Mouse (Mus musculus): ENCODE results near the gene 5730596B20Rik. TPM values are rescaled to one million over a fixed set of nuclear protein-coding genes. Genes with fewer than 3 reads are reported as not detected.

Gene 5730596B20Rik
- polyA plus RNA-seq, 1 experiment from 2014 or later, result not detected

DNA sequence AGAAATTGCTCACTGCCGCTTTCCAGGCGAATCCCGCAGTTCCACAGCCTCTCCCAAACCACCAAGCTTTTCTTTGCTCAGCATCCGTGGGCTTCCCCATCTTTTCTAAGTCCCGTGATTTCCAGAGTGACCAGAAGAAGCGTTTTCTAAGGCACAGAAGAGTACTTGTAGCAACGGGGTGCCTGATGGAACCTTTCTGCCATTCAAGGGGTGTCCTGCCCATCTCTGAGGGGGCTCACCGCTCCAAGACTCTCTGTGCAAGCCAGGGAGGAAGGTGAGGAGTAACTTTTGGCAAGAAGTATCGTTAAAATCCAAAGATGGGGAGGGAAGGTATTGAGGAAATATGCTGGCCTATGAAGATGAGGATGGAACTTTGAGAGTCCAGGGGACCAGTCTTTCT lies 508 bp downstream of the 5730596B20Rik start:
- Histone ChIP-seq H3K4me2 (ENCODE audit: low read depth, low read length, severe bottlenecking) (no peak overlapping the region), H3K36me3 (ENCODE audit: control insufficient read depth, insufficient read depth, low read length) (no peaks in the 10 kb centered on the region), H3K9ac (ENCODE audit: low read length) (no peak overlapping the region), H3K4me1 (replicated peaks; ENCODE audit: control insufficient read depth, insufficient read depth, low read length) (no peaks in the 10 kb centered on the region), H3K27ac (ENCODE audit: low read depth, low read length) (no peak overlapping the region), H3K9me3 (ENCODE audit: control insufficient read depth, low read length) (no peaks in the 10 kb centered on the region), H3K4me3 (ENCODE audit: low read depth, low read length) (no peak overlapping the region), H3K27me3 (ENCODE audit: control insufficient read depth, insufficient read depth, low read length) (peaks cover 98% of the 10 kb centered on the region)
- WGBS, result 1% methylated on average over 9 of the region's 9 CpGs
- peak; percentile 53 for DNase-seq (ENCODE audit: low spot score)
- no peak for ATAC-seq (replicated peaks; ENCODE audit: low FRiP score)

DNA sequence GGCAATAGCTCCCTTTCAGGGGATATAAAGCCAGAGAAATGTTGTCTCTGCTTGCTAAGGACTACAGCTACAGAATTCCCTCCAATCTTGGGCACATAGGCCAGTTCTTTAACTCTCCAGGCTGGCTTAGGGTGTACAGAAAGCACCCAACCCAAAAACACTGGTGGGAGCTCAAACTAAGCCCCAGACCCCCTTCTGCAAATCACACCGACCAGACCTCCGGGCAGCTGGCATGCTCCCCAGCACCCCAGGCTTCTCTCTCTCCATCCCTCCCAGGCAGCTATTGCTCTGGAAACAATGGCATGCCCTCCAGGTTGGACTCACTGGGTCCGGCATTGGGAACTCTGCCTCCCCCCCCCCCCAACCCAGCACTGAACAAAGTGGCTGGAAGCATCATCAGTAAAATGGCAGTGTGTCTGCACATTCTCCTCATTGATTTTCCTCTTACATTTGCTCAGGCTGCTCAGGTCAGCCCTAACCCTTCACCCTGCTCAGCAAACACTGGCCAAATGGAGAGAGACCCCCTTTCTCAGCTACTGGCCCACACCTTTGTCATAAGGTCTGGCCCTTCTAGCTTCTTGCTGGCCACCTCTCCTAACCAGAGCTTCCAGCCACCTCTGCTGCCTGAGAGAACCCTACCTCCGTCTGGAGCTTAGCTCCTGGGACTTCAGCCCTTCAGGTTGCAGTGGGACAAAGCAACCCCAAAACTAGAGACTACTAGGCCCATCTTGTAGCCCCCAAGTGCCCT lies 1.8 kb downstream of the 5730596B20Rik start:
- no peak overlapping the region for H3K9ac ChIP-seq (ENCODE audit: low read length)
- no peak overlapping the region for H3K27ac ChIP-seq (ENCODE audit: low read depth, low read length)
- no peak overlapping the region for H3K4me2 ChIP-seq (ENCODE audit: low read depth, low read length, severe bottlenecking)

DNA sequence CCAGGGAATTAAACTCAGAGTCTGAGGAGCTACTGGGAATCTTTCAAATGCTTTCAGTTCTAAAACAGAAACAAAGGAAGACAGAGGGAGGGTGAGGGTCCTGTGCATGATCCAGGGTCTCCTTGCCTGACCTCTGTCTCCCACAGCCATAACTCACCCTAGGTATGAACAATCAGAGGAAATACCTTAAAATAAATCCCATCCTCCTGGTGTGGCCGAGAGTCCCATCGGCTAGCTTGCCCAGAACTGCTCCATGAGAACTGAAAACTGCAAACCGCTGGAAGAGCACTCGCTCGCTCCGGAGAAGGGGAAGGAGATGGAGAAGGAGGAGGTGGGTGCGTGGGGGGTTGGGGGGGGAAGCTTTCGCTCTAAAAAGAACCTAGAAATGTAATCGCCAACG lies 2.4 kb downstream of the 5730596B20Rik start:
- H3K9ac ChIP-seq (ENCODE audit: low read length), result no peak overlapping the region

More for the DNA sequence above, 1.8 kb downstream of the 5730596B20Rik start:
- Histone ChIP-seq H3K4me1 (replicated peaks; ENCODE audit: control insufficient read depth, insufficient read depth, low read length) (no peaks in the 10 kb centered on the region), H3K9me3 (ENCODE audit: control insufficient read depth, low read length) (no peaks in the 10 kb centered on the region), H3K4me3 (ENCODE audit: low read depth, low read length) (no peak overlapping the region), H3K27me3 (ENCODE audit: control insufficient read depth, insufficient read depth, low read length) (peaks cover 98% of the 10 kb centered on the region), H3K36me3 (ENCODE audit: control insufficient read depth, insufficient read depth, low read length) (no peaks in the 10 kb centered on the region)
- ATAC-seq (replicated peaks; ENCODE audit: low FRiP score) (no peak), DNase-seq (ENCODE audit: low spot score) (peak; percentile 48)
- 1% methylated on average over 4 of the region's 4 CpGs for WGBS

DNA sequence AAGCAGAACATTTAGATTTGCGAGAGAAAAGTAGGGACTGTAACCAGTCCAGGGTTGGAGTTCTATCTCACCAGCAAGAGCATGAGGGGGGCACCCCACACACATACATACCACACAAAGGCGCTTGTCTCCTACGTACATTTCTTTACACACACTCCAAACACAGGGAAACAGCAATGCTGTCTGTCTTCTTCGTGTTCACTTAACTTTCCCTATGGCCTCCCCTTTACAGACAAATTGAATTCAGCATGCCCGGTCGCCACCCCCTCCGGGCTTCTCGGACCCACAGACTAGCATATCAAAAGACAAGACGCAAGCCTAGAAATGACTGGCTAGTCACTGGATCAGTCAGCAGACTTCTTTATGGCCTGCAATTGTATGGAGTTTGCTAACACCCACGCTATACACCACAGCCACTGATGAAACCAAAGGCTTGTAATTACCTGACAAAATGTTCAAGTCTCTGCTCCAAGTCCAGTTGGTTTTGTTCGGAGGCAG lies 3.0 kb downstream of the 5730596B20Rik start:
- Histone ChIP-seq H3K27ac (ENCODE audit: low read depth, low read length) (no peak overlapping the region), H3K9ac (ENCODE audit: low read length) (no peak overlapping the region), H3K4me3 (ENCODE audit: low read depth, low read length) (no peak overlapping the region), H3K9me3 (ENCODE audit: control insufficient read depth, low read length) (no peaks in the 10 kb centered on the region), H3K36me3 (ENCODE audit: control insufficient read depth, insufficient read depth, low read length) (no peaks in the 10 kb centered on the region), H3K4me2 (ENCODE audit: low read depth, low read length, severe bottlenecking) (no peak overlapping the region), H3K27me3 (ENCODE audit: control insufficient read depth, insufficient read depth, low read length) (peaks cover 100% of the 10 kb centered on the region), H3K4me1 (replicated peaks; ENCODE audit: control insufficient read depth, insufficient read depth, low read length) (no peaks in the 10 kb centered on the region)
- 1% methylated on average over 11 of the region's 11 CpGs for WGBS
- ATAC-seq (replicated peaks; ENCODE audit: low FRiP score) (no peak), DNase-seq (ENCODE audit: low spot score) (peak; percentile 44)

More for the DNA sequence above, 2.4 kb downstream of the 5730596B20Rik start:
- H3K9me3 ChIP-seq (ENCODE audit: control insufficient read depth, low read length), result no peaks in the 10 kb centered on the region
- DNase-seq (ENCODE audit: low spot score) (peak; percentile 48), ATAC-seq (replicated peaks; ENCODE audit: low FRiP score) (no peak)
- no peaks in the 10 kb centered on the region for H3K4me1 ChIP-seq (replicated peaks; ENCODE audit: control insufficient read depth, insufficient read depth, low read length)
- H3K36me3 ChIP-seq (ENCODE audit: control insufficient read depth, insufficient read depth, low read length), result no peaks in the 10 kb centered on the region
- 0% methylated on average over 10 of the region's 10 CpGs for WGBS
- H3K4me2 ChIP-seq (ENCODE audit: low read depth, low read length, severe bottlenecking), result no peak overlapping the region
- no peak overlapping the region for H3K4me3 ChIP-seq (ENCODE audit: low read depth, low read length)
- no peak overlapping the region for H3K27ac ChIP-seq (ENCODE audit: low read depth, low read length)
- peaks cover 100% of the 10 kb centered on the region for H3K27me3 ChIP-seq (ENCODE audit: control insufficient read depth, insufficient read depth, low read length)

DNA sequence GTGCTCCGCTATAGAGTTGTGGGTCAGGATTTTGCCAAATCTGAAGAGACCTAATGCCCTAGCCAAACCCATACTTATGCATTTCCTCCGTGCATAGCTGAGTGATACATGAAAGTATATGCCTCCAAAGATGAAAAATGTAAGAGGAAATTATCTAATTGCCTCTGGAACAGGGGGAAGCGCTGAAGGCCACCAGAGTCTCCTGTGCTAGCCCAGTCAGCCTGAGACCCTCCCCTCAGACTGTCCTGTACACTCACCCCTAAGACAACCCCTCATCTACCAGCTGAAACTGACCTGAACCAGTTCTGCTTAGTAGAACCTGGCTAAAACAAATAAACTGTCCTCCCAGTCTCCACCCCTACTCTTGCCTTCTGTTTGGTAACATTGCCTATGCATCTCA lies 3.4 kb downstream of the 5730596B20Rik start:
- no peaks in the 10 kb centered on the region for H3K9me3 ChIP-seq (ENCODE audit: control insufficient read depth, low read length)
- H3K36me3 ChIP-seq (ENCODE audit: control insufficient read depth, insufficient read depth, low read length), result no peaks in the 10 kb centered on the region
- 4% methylated on average over 3 of the region's 3 CpGs for WGBS
- H3K27me3 ChIP-seq (ENCODE audit: control insufficient read depth, insufficient read depth, low read length), result peaks cover 100% of the 10 kb centered on the region
- no peak overlapping the region for H3K9ac ChIP-seq (ENCODE audit: low read length)
- H3K27ac ChIP-seq (ENCODE audit: low read depth, low read length), result no peak overlapping the region
- H3K4me1 ChIP-seq (replicated peaks; ENCODE audit: control insufficient read depth, insufficient read depth, low read length), result no peaks in the 10 kb centered on the region
- H3K4me3 ChIP-seq (ENCODE audit: low read depth, low read length), result no peak overlapping the region
- no peak overlapping the region for H3K4me2 ChIP-seq (ENCODE audit: low read depth, low read length, severe bottlenecking)
- DNase-seq (ENCODE audit: low spot score) (peak; percentile 44), ATAC-seq (replicated peaks; ENCODE audit: low FRiP score) (no peak)

DNA sequence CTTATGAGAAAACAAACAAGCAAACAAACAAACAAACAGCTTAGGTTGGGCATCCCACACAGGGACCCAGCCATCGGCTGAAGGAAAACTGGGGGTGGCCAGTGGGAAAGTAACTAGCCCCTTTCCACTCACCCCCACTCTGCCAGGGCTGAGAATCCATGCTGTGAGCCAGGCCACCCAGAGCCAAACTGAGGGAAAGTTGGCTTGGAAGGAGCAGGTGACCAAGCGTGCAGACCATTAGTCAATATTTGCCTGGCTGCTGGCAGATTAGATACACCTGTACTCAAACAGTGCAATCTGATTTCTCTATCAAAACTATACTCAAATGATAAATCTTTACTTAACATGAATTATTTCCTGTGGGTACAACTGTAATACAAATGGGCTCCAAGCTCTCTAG lies 4.7 kb downstream of the 5730596B20Rik start:
- no peak overlapping the region for H3K27ac ChIP-seq (ENCODE audit: low read depth, low read length)
- 10% methylated on average over 2 of the region's 2 CpGs for WGBS

DNA sequence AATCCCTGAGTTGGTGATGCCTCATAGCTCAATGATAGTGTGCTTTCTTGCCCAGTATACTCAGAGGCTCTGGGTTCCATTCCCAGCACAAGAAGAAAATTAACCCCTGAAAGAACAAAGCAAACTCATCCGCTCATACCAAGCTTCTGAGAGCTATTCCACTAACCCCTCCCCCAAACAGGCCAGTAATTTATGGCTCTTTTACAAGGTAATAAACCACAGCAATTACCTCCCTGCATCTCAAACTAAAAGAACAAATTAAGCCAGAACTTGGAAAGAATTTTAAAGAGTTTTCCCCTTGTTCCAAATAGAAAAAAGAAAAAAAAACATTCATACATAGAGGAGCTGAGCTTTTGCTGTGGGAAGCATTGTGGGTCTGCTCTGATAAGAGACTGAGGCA lies 5.5 kb downstream of the 5730596B20Rik start:
- Histone ChIP-seq H3K4me1 (replicated peaks; ENCODE audit: control insufficient read depth, insufficient read depth, low read length) (no peaks in the 10 kb centered on the region), H3K36me3 (ENCODE audit: control insufficient read depth, insufficient read depth, low read length) (no peaks in the 10 kb centered on the region), H3K4me2 (ENCODE audit: low read depth, low read length, severe bottlenecking) (no peak overlapping the region), H3K4me3 (ENCODE audit: low read depth, low read length) (no peak overlapping the region), H3K9me3 (ENCODE audit: control insufficient read depth, low read length) (no peaks in the 10 kb centered on the region), H3K9ac (ENCODE audit: low read length) (no peak overlapping the region), H3K27ac (ENCODE audit: low read depth, low read length) (no peak overlapping the region), H3K27me3 (ENCODE audit: control insufficient read depth, insufficient read depth, low read length) (peaks cover 100% of the 10 kb centered on the region)
- DNase-seq (ENCODE audit: low spot score) (no peak), ATAC-seq (replicated peaks; ENCODE audit: low FRiP score) (no peak)
- 3% methylated on average over 1 of the region's 1 CpGs for WGBS

More for the DNA sequence above, 4.7 kb downstream of the 5730596B20Rik start:
- Histone ChIP-seq H3K27me3 (ENCODE audit: control insufficient read depth, insufficient read depth, low read length) (peaks cover 100% of the 10 kb centered on the region), H3K4me3 (ENCODE audit: low read depth, low read length) (no peak overlapping the region), H3K9me3 (ENCODE audit: control insufficient read depth, low read length) (no peaks in the 10 kb centered on the region), H3K4me2 (ENCODE audit: low read depth, low read length, severe bottlenecking) (no peak overlapping the region), H3K36me3 (ENCODE audit: control insufficient read depth, insufficient read depth, low read length) (no peaks in the 10 kb centered on the region), H3K9ac (ENCODE audit: low read length) (no peak overlapping the region), H3K4me1 (replicated peaks; ENCODE audit: control insufficient read depth, insufficient read depth, low read length) (no peaks in the 10 kb centered on the region)
- DNase-seq (ENCODE audit: low spot score), result peak; percentile 48
- ATAC-seq (replicated peaks; ENCODE audit: low FRiP score), result no peak

DNA sequence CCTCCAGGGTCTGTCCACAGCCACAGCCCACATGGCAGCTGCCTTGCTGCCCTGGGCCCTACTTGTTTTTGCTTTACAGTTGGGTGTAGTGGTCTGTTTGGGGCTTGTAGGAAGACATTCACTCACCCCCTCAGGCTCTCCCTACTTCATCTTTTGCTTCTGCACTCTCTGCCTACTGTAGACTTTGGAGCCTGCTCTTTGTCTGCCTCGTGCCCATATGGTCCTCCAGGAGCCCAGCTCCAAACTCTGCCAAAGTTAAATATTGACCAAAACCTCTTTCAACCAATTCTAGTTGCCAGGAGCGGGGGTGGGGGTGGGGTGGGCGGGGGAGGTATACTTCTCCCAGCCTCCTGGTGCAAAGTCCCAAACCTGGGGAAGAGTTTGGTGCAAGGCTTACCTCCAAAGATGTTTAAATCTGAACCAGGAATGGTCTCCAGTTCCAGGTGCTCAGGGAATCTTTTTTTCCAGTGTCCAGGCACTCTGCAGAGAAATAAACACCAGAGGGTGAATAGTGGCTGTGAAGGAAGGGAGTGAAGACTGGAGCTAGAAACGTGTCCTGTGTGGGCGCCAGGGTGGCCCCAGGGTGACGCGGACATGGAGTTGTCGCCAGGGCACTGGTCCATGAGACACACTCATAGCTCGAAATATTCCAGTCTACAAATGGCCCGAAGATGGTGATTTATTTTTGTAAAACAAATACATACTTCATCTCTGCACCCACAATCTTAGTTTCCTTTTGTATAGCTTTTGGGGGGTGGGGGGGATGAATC lies 6.2 kb downstream of the 5730596B20Rik start:
- Histone ChIP-seq H3K27ac (ENCODE audit: low read depth, low read length) (no peak overlapping the region), H3K9ac (ENCODE audit: low read length) (no peak overlapping the region), H3K4me1 (replicated peaks; ENCODE audit: control insufficient read depth, insufficient read depth, low read length) (no peaks in the 10 kb centered on the region), H3K36me3 (ENCODE audit: control insufficient read depth, insufficient read depth, low read length) (no peaks in the 10 kb centered on the region), H3K27me3 (ENCODE audit: control insufficient read depth, insufficient read depth, low read length) (peaks cover 100% of the 10 kb centered on the region), H3K9me3 (ENCODE audit: control insufficient read depth, low read length) (no peaks in the 10 kb centered on the region), H3K4me2 (ENCODE audit: low read depth, low read length, severe bottlenecking) (no peak overlapping the region), H3K4me3 (ENCODE audit: low read depth, low read length) (no peak overlapping the region)
- WGBS, result 8% methylated on average over 10 of the region's 10 CpGs
- DNase-seq (ENCODE audit: low spot score) (peak; percentile 39), ATAC-seq (replicated peaks; ENCODE audit: low FRiP score) (no peak)
